Mouse (Mus musculus) gastrocnemius, postnatal 4 days (tissue): ENCODE measurements around the gene Tcp11l2. TPM values are rescaled to one million over a fixed set of nuclear protein-coding genes. Genes with fewer than 3 reads are reported as not detected.

Experiments used
- DNase-seq, 2 experiments: peaks; one replicate each; pipeline ENCODE4 v3.0.0; 2021 to 2022; ENCODE audit warnings: low spot score in 2 of 2, mixed read lengths in 2 of 2
- total RNA-seq, 2 experiments: library from RNA; stranded (reverse); gene quantifications; 2 replicates each; pipeline ENCODE4 v1.2.3; 2021

Gene Tcp11l2
- total RNA-seq, 2 experiments from 2014 or later = 41.9 to 48.3 TPM

GRCm38 (mm10) chr10:84597127-84597785, 20.8 kb downstream of the Tcp11l2 start:
- DNase-seq = no peak

DNA sequence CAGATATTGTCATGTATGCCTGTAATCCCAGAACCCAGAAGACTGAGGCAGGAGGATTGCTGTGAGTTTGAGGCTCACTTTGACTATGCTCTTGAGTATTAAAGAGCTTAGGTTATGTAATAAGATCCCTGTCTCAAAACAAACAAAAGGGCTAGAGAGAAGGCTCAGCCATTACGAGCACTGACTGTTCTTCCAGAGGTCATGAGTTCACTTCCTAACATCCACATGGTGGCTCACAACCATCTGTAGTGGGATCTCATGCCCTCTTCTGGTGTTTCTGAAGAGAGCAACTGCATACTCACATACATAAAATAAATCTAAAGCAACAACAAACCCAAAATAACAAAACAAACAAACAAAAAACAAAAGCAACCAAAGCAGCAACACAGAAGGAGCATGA, 21.7 kb downstream of the Tcp11l2 start:
- no peak for DNase-seq

GRCm38 (mm10) chr10:84600136-84600535, 23.7 kb downstream of the Tcp11l2 start:
- DNase-seq = no peak

DNA sequence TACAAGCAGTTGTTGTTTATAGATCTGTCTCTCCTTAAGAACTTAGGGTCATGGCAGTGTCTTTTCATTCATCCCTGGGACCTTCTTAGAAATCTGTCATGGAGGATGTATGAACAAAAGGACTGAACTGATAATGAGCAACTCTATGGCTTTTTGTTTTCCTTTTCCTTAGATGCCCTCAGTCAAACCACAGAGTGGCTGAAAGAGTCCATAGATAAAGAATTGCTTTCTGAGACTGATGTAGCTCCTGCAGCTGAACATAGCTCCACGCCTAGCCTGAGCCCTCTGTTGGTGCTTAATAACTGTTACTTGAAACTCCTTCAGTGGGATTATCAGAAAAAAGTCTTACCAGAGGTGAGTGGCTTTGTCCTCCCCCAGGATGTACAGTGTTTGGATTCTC, 27.9 kb downstream of the Tcp11l2 start:
- no peak for DNase-seq

DNA sequence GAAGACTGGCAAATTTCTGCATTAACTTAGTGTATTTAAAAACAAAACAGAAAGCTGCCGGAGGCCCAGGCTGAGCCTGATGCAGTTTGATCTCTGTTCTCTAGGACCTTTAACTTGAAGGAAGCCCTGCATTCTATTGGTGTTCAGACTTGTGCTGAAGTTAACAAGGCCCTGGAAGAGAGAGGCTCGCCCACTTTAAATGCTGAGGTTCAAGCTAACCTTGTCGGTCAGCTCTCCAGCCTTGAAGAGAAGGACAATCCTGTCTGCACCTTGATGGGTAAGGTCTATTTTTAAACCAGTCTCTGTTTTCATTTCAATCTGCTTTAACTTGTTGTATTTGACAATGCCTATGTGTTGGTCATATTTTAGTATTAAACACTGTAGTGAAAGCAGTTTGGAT, 31.9 kb downstream of the Tcp11l2 start:
- DNase-seq = no peak

- DNase-seq = no peak
These were observed 33.9 kb downstream of the Tcp11l2 start for GRCm38 (mm10) chr10:84610324-84610723.

GRCm38 (mm10) chr10:84610783-84611182, 34.4 kb downstream of the Tcp11l2 start:
- no peak for DNase-seq

DNA sequence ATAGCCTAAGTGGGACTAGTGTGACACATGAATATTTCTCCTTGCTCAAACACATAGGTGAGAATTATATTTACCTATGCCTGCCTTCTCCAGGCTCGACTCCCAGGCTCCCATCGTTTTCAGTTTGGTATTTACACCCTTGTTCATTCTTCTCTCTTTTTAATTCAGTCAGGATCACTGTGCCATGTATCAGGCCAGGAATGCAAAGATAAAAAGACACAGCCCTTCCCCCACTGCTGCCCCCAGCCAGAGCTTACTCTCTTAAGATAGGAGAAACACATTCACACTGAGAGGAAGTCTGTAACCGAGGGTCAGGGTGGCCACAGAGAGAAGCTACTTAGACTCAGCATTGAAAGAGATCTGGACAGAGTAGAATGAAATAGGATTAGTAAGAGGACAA, 35.2 kb downstream of the Tcp11l2 start:
- no peak for DNase-seq

DNA sequence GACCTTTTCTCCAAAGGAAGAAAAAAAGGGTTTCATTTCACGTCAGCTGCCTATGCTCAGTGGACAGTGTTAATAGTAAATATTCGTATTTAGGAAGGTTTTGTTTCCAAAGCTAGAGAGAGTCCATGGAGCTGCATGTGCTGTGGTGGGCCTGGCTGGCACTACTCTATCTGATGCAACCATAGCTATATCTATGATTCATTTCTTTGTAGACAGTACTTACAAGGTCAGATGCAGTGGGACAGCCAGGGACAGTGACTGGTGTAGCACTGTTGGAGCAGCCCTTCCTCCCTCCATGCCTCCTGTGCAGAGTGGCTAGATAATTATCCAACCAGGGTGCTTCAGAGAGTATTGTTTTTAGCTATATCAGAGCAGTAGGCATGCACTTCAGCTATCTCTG, 35.9 kb downstream of the Tcp11l2 start:
- no peak for DNase-seq

DNA sequence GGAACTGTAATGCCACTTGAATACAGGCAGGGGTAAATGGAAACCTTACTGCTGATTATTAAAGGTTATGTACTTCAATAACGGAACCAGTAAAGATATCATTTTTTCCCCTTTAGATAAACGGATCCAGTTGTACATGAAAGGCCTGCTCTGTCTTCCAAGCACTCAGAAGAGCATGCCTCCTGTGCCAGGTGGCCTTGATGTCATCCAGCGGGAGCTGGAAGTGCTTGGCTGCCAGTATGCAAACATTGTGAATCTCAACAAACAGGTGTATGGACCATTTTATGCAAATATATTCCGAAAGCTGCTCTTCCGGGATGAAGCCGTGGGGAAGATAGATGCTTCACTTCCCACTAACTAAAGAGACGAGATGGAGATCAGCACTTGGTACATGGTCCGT, 36.9 kb downstream of the Tcp11l2 start:
- no peak for DNase-seq

DNA sequence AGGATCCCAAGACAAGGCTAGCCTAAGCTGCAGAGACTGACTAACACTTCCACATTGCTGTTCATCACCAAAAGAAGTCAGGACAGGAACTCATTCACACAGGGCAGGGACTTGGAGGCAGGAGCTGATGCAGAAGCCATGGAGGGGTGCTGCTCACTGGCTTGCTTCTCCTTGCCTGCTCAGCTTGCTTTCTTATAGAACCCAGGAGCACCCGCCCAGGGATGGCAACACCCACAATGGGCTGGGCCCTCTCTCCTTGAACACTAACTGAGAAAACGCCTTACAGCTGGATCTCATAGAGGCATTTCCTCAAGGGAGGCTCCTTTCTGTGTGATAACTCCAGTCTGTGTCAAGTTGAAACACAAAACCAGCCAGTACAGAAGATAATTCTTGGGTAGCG, 38.6 kb downstream of the Tcp11l2 start:
- DNase-seq = no peak

DNA sequence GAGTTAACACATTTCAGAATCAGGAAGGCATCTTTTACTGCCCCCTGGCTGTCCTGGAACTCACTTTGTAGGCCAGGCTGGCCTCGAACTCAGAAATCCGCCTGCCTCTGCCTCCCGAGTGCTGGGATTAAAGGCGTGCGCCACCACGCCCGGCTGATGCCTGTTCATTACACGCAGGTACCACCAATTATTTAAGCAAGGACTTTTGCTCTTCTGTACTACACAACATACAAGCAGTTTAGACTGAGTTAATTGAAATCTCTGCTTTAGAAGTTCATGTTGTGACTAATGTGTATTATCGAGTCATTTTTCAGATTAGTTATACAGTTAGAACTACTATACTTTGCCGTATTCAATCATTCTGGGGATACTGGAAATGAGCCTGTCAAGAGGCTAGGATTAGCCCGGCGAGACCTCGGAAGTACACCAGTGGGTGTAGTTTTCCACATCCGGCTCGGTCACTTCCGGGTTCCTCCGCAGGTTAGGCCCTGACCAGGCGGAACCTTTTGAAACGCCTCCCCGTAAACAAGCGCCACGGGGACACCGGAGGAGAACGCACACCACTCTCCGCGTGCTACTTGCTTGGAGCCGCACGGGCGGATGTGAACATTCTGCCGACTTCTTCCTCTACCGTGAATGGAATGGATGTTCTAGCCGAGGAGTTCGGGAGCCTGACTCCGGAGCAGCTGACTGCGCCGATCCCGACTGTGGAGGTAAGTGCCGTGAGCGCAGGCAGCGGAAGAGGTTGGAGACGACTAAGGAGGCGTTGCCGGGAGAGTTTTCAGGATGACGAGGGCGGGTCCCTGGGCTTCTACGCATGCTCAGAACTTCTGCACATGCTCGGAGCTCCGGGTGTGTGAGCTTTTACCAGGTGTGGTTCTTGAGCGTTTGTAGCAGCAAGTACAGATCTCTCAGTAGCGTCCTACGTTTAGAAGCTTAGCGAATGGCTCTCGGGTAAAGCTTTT, 45.7 kb downstream of the Tcp11l2 start, which contains the start of gene Polr3b:
Gene Polr3b (plus strand): TSS at position 467 of the 965 bp plus-strand sequence.
- peak; percentile 78 to 94 for DNase-seq

DNA sequence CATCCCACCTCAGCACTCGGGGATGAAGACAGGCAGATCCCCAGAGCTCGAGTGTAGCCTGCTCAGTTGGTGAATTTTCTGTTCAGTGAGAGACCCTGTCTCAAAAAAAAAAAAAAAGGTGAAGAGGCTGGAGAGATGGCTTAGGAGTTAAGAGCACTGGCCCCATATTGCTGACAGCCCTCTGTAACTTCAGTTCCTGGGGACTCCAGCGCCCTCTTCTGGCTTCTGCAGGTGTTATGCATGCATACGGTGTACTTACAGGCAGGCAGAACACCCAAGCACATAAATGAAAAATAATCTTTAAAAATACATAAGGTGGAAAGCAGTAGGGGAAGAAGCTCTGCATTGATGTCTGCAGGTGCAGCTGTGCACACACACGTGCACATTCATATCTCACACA, 54.8 kb downstream of the Tcp11l2 start:
- no peak for DNase-seq

DNA sequence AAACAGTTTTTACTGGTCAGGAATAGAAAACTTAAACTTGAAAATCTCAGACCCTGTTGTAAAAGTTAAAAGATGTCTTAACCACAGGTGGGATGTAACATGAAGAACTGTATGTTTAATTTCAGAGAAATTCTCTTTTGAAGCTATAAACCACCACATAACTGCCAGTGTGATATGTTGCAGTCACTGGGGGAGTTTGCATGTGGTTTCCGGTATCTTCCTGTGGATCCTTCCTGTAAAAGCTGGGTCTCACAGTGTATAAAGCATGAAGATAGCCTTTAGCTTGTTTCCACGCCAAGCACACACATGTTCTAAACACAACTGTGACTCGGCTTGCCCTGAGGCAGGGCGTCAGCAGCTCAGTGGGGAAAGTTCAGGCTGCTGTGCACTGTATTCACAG, 55.6 kb downstream of the Tcp11l2 start:
- DNase-seq = no peak

DNA sequence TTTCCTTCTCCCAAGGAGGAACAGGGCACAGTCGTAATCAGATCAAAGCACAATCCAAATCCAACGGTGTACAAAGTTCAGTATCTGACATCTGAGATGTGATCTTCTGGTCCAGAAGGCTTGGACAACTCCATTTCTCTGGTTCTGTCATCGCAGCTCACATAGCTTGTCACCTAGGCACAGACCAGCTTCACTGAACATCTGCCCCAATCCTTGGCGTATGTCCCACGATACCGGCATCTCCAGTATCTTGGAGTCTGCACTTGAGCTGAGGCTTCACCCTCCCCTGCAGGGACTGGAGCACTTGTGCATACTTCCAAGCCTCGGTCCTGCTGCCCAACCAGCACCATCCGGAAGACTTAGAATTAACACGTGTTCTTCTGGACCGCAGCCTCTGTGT, 60.2 kb downstream of the Tcp11l2 start:
- DNase-seq = no peak

- DNase-seq = no peak
These were observed 62.0 kb downstream of the Tcp11l2 start for GRCm38 (mm10) chr10:84638382-84638781.

DNA sequence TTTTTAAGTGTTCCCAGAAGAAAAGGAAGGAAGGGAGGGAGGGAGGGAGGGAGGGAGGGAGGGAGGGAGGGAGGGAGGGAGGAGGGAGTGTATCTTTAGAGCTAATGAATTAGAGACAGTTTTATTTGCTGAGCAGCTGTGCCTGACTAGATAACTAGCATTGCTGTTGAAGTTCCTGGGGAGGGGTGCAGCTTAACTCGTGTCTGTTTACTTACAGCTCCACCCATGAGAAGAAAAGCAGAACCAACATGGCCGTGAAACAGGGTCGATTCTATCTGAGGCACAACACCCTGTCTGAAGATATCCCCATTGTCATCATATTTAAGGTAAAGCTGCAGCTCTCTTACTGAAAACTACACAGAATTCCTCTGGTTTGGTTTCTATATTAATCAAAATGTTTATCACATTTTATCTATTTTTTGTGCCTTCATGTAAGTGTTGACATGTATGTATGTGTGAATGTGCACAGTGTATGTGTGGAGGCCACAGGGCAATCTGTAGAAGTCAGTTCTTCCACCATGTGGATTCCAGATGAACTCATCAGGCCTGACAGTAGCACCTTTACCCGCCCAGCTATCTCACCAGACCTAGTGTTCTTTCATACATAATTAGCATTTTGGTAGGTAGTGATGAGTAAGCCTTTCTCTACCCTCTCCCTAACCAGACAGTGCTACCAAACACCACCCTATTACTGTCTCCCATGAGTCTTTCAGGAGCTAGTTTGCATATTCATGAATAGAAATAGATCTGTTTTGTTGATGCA, 63.3 kb downstream of the Tcp11l2 start:
- no peak for DNase-seq

DNA sequence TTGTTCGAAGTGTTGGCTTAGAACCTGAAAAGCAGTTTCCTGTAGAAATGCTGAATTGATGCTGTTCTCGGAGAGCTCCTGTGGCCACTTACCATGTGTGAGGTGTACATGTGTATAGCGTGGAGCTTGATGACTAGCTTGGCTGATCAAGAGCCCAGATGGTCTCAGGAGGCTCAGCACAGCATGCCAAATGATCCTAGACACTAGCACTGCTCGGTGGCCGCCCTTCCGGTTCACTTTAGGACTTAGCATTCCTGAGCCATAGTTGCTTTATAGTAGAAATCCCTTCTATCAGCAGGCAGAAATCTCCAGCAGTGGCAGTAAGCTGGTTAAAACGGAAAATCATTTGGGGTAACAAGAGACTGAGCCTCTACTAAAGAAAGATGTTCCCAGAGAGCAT, 64.4 kb downstream of the Tcp11l2 start:
- DNase-seq = no peak

DNA sequence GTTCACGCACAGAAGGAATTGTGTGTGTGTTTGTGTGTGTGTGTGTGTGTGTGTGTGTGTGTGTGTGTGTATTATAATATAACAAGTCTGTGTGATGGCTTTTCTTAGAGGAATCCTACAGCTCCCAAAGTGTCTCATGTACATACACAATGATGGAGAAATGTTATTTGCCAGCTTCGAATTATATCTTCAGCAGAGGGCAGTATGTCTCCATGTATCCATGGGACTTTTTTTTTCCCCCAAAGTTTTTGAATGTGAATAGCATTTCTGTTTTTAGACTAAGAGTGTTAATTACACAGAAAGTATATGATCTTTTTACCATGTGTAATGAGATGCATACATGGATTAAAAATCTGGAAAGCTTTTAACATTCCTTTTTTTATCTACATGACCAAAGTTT, 65.2 kb downstream of the Tcp11l2 start:
- DNase-seq = no peak

GRCm38 (mm10) chr10:84645940-84646339, 69.5 kb downstream of the Tcp11l2 start:
- no peak for DNase-seq

DNA sequence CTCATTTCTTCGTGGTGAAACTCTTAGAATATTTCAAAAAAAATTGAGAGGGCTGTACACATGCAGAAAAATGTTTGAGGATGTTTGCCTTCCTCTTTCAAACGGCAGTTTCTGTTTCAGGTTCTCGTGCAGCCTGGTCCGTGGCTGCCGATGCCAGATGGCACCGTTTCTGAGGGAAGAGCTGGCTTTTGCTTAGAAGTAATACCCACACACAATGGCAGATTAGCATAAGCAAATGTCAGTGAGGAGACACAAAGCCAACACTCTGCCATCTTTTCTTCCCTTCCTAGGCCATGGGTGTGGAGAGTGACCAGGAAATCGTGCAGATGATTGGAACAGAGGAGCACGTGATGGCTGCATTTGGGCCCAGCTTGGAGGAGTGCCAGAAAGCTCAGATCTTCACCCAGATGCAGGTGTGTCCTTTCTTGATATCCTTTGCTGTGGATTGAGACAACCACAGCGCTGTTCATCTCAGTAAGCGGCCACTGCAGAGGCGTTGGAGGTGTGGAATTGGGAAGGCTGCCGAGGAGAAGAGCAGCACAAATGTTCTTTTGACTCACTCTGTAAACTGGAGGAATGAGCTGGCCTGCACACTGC, 70.2 kb downstream of the Tcp11l2 start:
- no peak for DNase-seq
